Mouse (Mus musculus) MN1 (cell line): Measurements from ENCODE around the gene Cbfb.
A peak's percentile ranks its signal among the peaks of the same experiment; 100 is the strongest.
"Not testable (repeated sequence)": the region's sequence is repeated elsewhere in the genome, so short reads cannot be mapped to it uniquely, and the experiment has no call there.

Experiments
- DNase-seq: peaks from one replicate; pipeline ENCODE4 v3.0.0-alpha.2; 2016; ENCODE audit warnings: low spot score

Cbfb gene

GRCm38 (mm10) chr8:105170381-105171115 is at the start of gene Cbfb:
Cbfb (plus strand) TSS chr8:105170674.
- peak; percentile 99 for DNase-seq

DNA sequence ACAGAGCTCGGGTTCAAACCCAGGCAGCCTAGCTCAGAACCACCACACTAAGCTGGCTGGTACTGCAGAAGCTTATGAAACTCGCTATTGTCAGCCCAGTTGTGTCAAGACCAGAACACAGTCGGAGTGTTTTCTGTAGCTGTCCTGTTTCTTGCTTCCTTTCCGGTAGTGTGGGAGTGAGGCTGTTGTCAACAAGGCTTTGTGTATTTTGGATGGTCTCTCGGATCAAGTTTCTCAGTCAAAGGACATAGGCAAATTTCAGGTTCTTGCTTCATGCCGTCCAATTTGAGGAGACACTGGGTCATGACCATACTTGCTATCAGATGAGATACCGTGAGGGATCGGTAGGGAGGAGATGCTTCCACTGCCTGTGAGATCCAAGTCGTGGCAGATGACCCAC is 40.6 kb upstream of the Cbfb start:
- no peak for DNase-seq

GRCm38 (mm10) chr8:105131509-105131908 is 39.0 kb upstream of the Cbfb start, which contains the start of gene Ces4a:
Ces4a (plus strand) TSS chr8:105131800.
- DNase-seq, result no peak

- peak; percentile 81 for DNase-seq
These were observed 32.1 kb upstream of the Cbfb start for GRCm38 (mm10) chr8:105138423-105138822.

GRCm38 (mm10) chr8:105142395-105142794 is 28.1 kb upstream of the Cbfb start:
- DNase-seq, result no peak

DNA sequence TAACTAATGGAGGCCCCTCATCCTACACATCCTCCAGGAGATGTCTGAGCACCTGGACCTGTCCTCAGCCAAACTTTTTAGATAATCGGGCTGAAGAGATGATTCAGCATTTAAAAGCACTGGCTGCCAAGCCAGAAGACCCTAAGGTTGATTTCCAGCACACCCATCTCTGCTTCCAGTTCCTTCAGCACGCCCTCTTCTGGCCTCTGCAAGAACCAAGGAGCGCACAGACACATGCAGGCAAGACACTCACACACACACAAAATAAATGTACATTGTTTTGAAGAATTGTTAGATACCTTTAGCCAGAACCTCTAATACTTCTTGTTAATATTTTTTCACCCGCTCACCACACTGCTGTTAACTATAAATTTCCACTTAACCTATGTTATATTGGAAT is 18.8 kb upstream of the Cbfb start:
- DNase-seq, result no peak

- peak; percentile 99 for DNase-seq
These were observed 17.7 kb upstream of the Cbfb start for GRCm38 (mm10) chr8:105152623-105153398.

GRCm38 (mm10) chr8:105154316-105154715 is 16.2 kb upstream of the Cbfb start:
- no peak for DNase-seq

- no peak for DNase-seq
These were observed 15.3 kb upstream of the Cbfb start for GRCm38 (mm10) chr8:105155091-105155745.

DNA sequence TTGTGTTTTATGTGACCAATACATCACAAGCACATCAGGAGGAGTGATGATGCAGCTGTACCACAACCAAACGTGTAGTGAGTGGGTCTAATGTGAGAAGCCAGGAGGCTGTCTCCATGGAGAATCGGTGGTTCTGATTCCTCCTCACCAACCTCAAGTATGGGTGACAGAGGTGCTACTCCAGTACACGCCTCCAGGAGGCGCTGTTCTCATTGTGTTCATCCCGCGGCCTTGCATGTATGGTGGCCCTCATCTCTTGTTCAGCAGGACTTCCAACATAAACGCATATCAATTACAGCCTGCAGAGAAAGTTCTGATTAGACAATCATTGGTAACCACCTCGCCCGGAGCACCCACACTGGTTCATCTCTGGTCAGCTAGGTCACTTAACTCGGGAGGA is 12.9 kb upstream of the Cbfb start:
- no peak for DNase-seq

- no peak for DNase-seq
These were observed 12.4 kb upstream of the Cbfb start for GRCm38 (mm10) chr8:105158084-105158483.

DNA sequence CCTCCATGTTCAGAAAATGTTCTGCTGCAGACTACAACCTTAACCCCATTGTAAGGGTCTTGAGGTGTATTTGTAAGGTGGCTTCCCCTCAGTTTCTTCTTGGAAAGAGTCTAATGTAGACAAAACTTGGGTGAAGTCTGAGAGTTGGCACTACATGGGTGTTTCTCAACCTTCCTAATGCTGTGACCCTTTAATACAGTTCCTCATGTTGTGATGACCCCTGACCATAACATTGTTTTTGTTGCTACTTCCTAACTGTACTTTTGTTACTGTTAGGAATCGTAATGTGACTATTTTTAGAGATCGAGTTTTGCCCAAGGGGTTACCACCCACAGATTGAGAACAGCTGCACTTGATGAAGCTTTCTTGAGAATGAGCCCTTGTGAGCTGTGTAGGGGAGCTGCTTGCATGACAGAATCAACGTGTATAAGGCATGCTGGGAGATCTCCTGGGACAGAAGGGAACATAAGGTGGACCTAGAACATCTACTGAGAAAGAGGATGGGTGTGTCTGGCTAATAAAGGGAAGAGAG is 9.3 kb upstream of the Cbfb start:
- no peak for DNase-seq

GRCm38 (mm10) chr8:105164272-105164902 is 6.1 kb upstream of the Cbfb start:
- DNase-seq, result peak; percentile 71

DNA sequence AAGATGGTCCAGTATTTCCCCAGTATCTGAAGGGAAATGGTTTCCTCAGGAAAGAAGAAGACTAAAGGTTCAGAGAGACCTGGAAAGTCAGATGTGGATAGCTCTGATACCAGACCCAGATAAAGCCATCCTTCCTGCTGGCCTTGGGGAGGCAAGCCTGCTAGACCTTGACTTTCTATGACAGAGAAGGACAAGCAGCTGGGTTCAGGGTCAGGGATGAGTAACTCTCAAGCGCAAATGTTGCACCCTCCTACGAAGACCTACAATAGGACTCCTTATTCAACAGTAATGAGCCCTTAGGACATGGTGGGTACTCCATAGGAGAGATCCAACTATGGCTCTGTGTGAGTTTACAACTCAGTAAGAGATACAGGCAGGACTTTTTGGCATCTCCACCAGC is 5.3 kb upstream of the Cbfb start:
- no peak for DNase-seq

- peak; percentile 32 for DNase-seq
These were observed 3.4 kb upstream of the Cbfb start for GRCm38 (mm10) chr8:105167116-105167515.

- DNase-seq, result no peak
These were observed 892 bp upstream of the Cbfb start for GRCm38 (mm10) chr8:105169582-105169981.

GRCm38 (mm10) chr8:105170041-105170380 is 463 bp upstream of the Cbfb start:
- DNase-seq, result no peak

- DNase-seq, result peak; percentile 62
These were observed 885 bp downstream of the Cbfb start for GRCm38 (mm10) chr8:105171116-105172002.

- DNase-seq, result peak; percentile 32
These were observed 1.5 kb downstream of the Cbfb start for GRCm38 (mm10) chr8:105172003-105172362.

DNA sequence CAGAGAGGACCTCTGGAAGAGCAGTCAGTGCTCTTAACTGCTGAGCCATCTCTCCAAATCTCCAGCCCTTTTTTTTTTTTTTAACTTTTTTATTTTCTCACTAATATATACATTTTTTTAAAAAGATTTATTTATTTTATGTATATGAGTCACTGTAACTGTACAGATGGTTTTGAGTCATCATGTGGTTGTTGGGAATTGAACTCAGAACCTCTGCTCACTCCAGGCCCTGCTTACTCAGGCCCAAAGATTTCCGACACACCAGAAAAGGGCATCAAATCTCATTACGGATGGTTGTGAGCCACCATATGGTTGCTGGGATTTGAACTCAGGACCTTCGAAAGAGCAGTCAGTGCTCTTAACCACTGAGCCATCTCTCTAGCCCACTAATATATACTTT is 4.8 kb downstream of the Cbfb start:
- DNase-seq, result not testable (repeated sequence)

- DNase-seq, result peak; percentile 75
These were observed 7.8 kb downstream of the Cbfb start for GRCm38 (mm10) chr8:105178211-105178800.
